29 mouse cellular contexts compared by ENCODE assay signal in the genomic region with DNA sequence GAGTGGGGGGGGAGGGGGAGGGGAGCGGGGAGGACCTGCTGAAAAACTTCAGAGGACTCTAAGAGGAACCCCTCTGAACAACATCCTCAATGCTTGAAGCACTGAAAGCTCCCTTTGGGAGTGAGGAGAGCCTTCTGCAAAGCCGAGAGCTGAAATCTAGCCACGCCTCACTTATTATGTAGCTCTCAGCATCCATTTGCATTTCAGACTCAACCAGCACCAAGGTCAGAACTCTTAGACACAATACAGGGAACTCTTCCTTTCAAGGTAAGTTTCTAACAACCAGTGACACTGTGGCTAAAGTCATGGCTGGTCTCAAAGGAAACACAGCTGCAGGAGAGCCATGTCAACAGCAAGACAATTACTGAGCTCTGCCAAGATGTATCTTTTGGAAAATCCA.
DNase-seq lines count a peak whose midpoint lies in the region; ATAC-seq lines count a peak whose summit lies in the region.
"Had no signal": no experiment of that assay in that cellular context is flagged by ENCODE, and none has a peak within 500 bp of the region (broad histone marks: within the 10 kb centered on the region; RNA-seq: fewer than 3 reads in every experiment).

No protein-coding gene starts in this region.

- no peak overlapping the region for H3K9ac ChIP-seq in heart, embryonic 11.5 days (ENCODE audit: low read depth, low read length)
- H3K9ac ChIP-seq: embryonic facial prominence, embryonic 13.5 days; embryonic facial prominence, embryonic 15.5 days; forebrain, embryonic 12.5 days had no signal

- H3K4me1 ChIP-seq in heart, embryonic 11.5 days (ENCODE audit: control insufficient read depth, insufficient read depth, low read length), result no peaks in the 10 kb centered on the region
- H3K4me1 ChIP-seq: forebrain, embryonic 10.5 days; forebrain, embryonic 12.5 days had no signal

- 0 out of 2 replicates have a peak, but pooled peaks cover 4% of the 10 kb centered on the region for H3K36me3 ChIP-seq in heart, embryonic 11.5 days (ENCODE audit: control insufficient read depth, insufficient read depth, low read length)
- H3K36me3 ChIP-seq: G1E had no signal

- WGBS in heart, embryonic 11.5 days (ENCODE audit: insufficient replicate concordance), result 77% methylated on average over 3 of the region's 3 CpGs

- no peaks in the 10 kb centered on the region for H3K9me3 ChIP-seq in heart, embryonic 11.5 days (replicated peaks; ENCODE audit: control insufficient read depth, low read length)
- H3K9me3 ChIP-seq: embryonic facial prominence, embryonic 13.5 days; embryonic facial prominence, embryonic 15.5 days; forebrain, embryonic 10.5 days; forebrain, embryonic 12.5 days; G1E had no signal

- no peak overlapping the region for H3K4me3 ChIP-seq in heart, embryonic 11.5 days (ENCODE audit: low read depth, low read length)
- H3K4me3 ChIP-seq: embryonic facial prominence, embryonic 13.5 days; embryonic facial prominence, embryonic 15.5 days; erythroblast, embryonic 14.5 days; forebrain, embryonic 10.5 days; forebrain, embryonic 12.5 days had no signal

- no peak overlapping the region for H3K4me2 ChIP-seq in heart, embryonic 11.5 days
- H3K4me2 ChIP-seq: embryonic facial prominence, embryonic 13.5 days; embryonic facial prominence, embryonic 15.5 days; forebrain, embryonic 12.5 days had no signal

- no peak overlapping the region for H3K27ac ChIP-seq in heart, embryonic 11.5 days (ENCODE audit: low read depth, low read length)
- H3K27ac ChIP-seq: embryonic facial prominence, embryonic 13.5 days; embryonic facial prominence, embryonic 15.5 days; forebrain, embryonic 10.5 days; forebrain, embryonic 12.5 days had no signal

- DNase-seq in heart, adult 11 months, result peak; percentile 31
- peak; percentile 16 for DNase-seq in testis, postnatal 10 days (ENCODE audit: low spot score)
- no peak for DNase-seq in testis, postnatal 14 days (ENCODE audit: low spot score)
- DNase-seq in R1 (ENCODE audit: low read depth, low spot score), result peak; percentile 75
- no peak for DNase-seq in adrenal gland, postnatal 25 days
- no peak for DNase-seq in frontal cortex, postnatal 14 days (ENCODE audit: low spot score in 2 of 2)
- DNase-seq: adrenal gland, adult 8-10 months; adrenal gland, postnatal 14 days; B cell, adult 2 months; cerebellum, adult 11 months; cerebellum, adult 18-20 months; cerebellum, adult 8-10 months; cerebellum, adult 9-11 months; cerebellum, postnatal 14 days; cerebellum, postnatal 36 days; embryo, embryonic 11 days had no signal

- H3K27me3 ChIP-seq in heart, embryonic 11.5 days (ENCODE audit: control insufficient read depth, insufficient read depth, low read length), result no peaks in the 10 kb centered on the region
- H3K27me3 ChIP-seq: CH12.LX; embryonic facial prominence, embryonic 13.5 days; embryonic facial prominence, embryonic 15.5 days; forebrain, embryonic 12.5 days; Patski had no signal

- ATAC-seq in heart, embryonic 11.5 days (replicated peaks; ENCODE audit: insufficient number of reproducible peaks, low FRiP score, low TSS enrichment), result no peak
- ATAC-seq: activated CD4-positive, CD25-positive, alpha-beta regulatory T cell, adult 4 months; CD4-positive, CD25-positive, alpha-beta regulatory T cell, adult 4 months; forebrain, embryonic 14.5 days; forebrain, embryonic 16.5 days; Patski had no signal

Comparison
In these comparisons a context has a peak if more than half of its experiments do, and no peak if none do; other contexts are left out.
1. DNase-seq: peak in heart, adult 11 months (single experiment), testis, postnatal 10 days (single experiment) and R1 (single experiment); none in testis, postnatal 14 days (single experiment), adrenal gland, postnatal 25 days (single experiment) and frontal cortex, postnatal 14 days (0 of 2).